Mouse (Mus musculus) heart, embryonic 10.5 days (tissue): ENCODE measurements around the gene Zfp459. TPM values are rescaled to one million over a fixed set of nuclear protein-coding genes. Genes with fewer than 3 reads are reported as not detected.
"Not testable (repeated sequence)": the region's sequence is repeated elsewhere in the genome, so short reads cannot be mapped to it uniquely, and the experiment has no call there.

Experiments
- DNase-seq: peaks from one replicate; pipeline ENCODE4 v3.0.0-alpha.2; 2017; ENCODE audit warnings: low spot score
- H3K27ac ChIP-seq: fragments of 300-500 bp; sonication (generic); 2 replicates; pipeline ENCODE4 v1.5.1; 2016; ENCODE audit warnings: mild to moderate bottlenecking
- H3K27me3 ChIP-seq: fragments of 300-500 bp; sonication (generic); 2 replicates; pipeline ENCODE4 v1.6.1; 2016; ENCODE audit warnings: mild to moderate bottlenecking; ENCODE audit not compliant: poor library complexity, insufficient read depth, severe bottlenecking
- H3K36me3 ChIP-seq: fragments of 300-500 bp; sonication (generic); 2 replicates; pipeline ENCODE4 v1.6.1; 2016; ENCODE audit warnings: mild to moderate bottlenecking, moderate library complexity
- H3K4me1 ChIP-seq: fragments of 300-500 bp; sonication (generic); 2 replicates; pipeline ENCODE4 v1.6.1; 2016; ENCODE audit warnings: mild to moderate bottlenecking
- H3K4me3 ChIP-seq: fragments of 300-500 bp; sonication (generic); 2 replicates; pipeline ENCODE4 v1.5.1; 2016; ENCODE audit warnings: mild to moderate bottlenecking, moderate library complexity
- H3K9me3 ChIP-seq: fragments of 300-500 bp; sonication (generic); 2 replicates; pipeline ENCODE4 v1.6.1; 2016; ENCODE audit warnings: mild to moderate bottlenecking, moderate library complexity
- WGBS: fragments of 180-500 bp; shearing (Covaris S2); methylation state at CpG from one replicate; pipeline ENCODE4 v1.1.7; 2016; 5-methylcytosine and 5-hydroxymethylcytosine counted together
- polyA plus RNA-seq: library from polyadenylated mRNA; unstranded; fragments of >200 nt; fragmentation: Nextera tagmentation; extraction: Ambion mirVana; gene quantifications from 2 replicates; pipeline ENCODE4 v1.2.1, GENCODE M21; 2016

Gene Zfp459
- polyA plus RNA-seq, 1 experiment from 2014 or later = 1.2 TPM

GRCm38 (mm10) chr13:67413634-67414033 lies 7.6 kb downstream of the Zfp459 start:
- WGBS = 70% methylated on average over 3 of the region's 3 CpGs
- H3K4me1 ChIP-seq, DNase-seq, H3K9me3 ChIP-seq, H3K36me3 ChIP-seq, H3K27ac ChIP-seq, H3K27me3 ChIP-seq, H3K4me3 ChIP-seq: not testable (repeated sequence)

- H3K27ac ChIP-seq = peak within 1 kb of the TSS; percentile 83
- not testable (repeated sequence) for H3K27me3 ChIP-seq
- WGBS = 4% methylated on average over 16 of the region's 16 CpGs
These were observed 21.9 kb downstream of the Zfp459 start, which contains the start of gene Zfp429 for GRCm38 (mm10) chr13:67399183-67399903. Gene Zfp429 (minus strand): TSS chr13:67399819.

GRCm38 (mm10) chr13:67376255-67376654 lies 45.0 kb downstream of the Zfp459 start:
- H3K4me3 ChIP-seq, H3K9me3 ChIP-seq, H3K4me1 ChIP-seq, H3K27me3 ChIP-seq, DNase-seq, H3K27ac ChIP-seq, H3K36me3 ChIP-seq: not testable (repeated sequence)
- 71% methylated on average over 3 of the region's 3 CpGs for WGBS

More at GRCm38 (mm10) chr13:67399183-67399903, 21.9 kb downstream of the Zfp459 start, which contains the start of gene Zfp429:
- peak within 1 kb of the TSS; percentile 70 for H3K4me3 ChIP-seq
- H3K4me1 ChIP-seq, H3K9me3 ChIP-seq, H3K36me3 ChIP-seq: not testable (repeated sequence)
- peak; percentile 90 for DNase-seq

GRCm38 (mm10) chr13:67375050-67375911 lies 45.9 kb downstream of the Zfp459 start, which contains the start of the genes Gm28041 and Zfp456:
Gene Gm28041 (minus strand): TSS chr13:67375733.
Gene Zfp456 (minus strand): TSS chr13:67375810.
- H3K4me1 ChIP-seq, H3K9me3 ChIP-seq, H3K27me3 ChIP-seq, H3K36me3 ChIP-seq: not testable (repeated sequence)
- DNase-seq = peak; percentile 92
- WGBS = 10% methylated on average over 14 of the region's 15 CpGs
- peak within 1 kb of the TSS; percentile 64; the same call in 1 of the 2 replicates for H3K27ac ChIP-seq
- H3K4me3 ChIP-seq = peak within 1 kb of the TSS; percentile 63

GRCm38 (mm10) chr13:67360131-67360744 lies 61.0 kb downstream of the Zfp459 start, which contains the start of the genes Gm28044 and Zfp953:
Gene Gm28044 (minus strand): TSS chr13:67360536.
Gene Zfp953 (minus strand): TSS chr13:67360605.
- peak within 1 kb of the TSS; percentile 79 for H3K4me3 ChIP-seq
- peak within 1 kb of the TSS; percentile 90 for H3K27ac ChIP-seq
- 0% methylated on average over 15 of the region's 15 CpGs for WGBS
- H3K9me3 ChIP-seq = no peaks in the 10 kb centered on the region
- no peaks in the 10 kb centered on the region for H3K36me3 ChIP-seq
- peak; percentile 93 for DNase-seq
- H3K4me1 ChIP-seq = no peaks in the 10 kb centered on the region; the same call in 1 of the 2 replicates
- no peaks in the 10 kb centered on the region for H3K27me3 ChIP-seq

Other genes starting within 250 kb of the Zfp459 start
- 4.6 and 5.4 TPM in 2 replicates for gene Rsl1, start 248.2 kb downstream of the Zfp459 start, polyA plus RNA-seq
- gene Zfp455, start 226.9 kb downstream of the Zfp459 start, polyA plus RNA-seq = 0.99 and 1.3 TPM in 2 replicates
- gene Zfp458, start 143.0 kb downstream of the Zfp459 start, polyA plus RNA-seq = 1.4 and 1.6 TPM in 2 replicates
- gene Zfp457, start 114.9 kb downstream of the Zfp459 start, polyA plus RNA-seq = 0.40 and 0.86 TPM in 2 replicates
- 1.5 and 2.6 TPM in 2 replicates for gene Zfp595, start 88.8 kb downstream of the Zfp459 start, polyA plus RNA-seq
- gene Gm28044, start 60.9 kb downstream of the Zfp459 start, polyA plus RNA-seq = not detected in 2 replicates
- gene Zfp953, start 60.8 kb downstream of the Zfp459 start, polyA plus RNA-seq = 0.59 and 0.84 TPM in 2 replicates
- 0.25 and 0.57 TPM in 2 replicates for gene Gm28041, start 45.7 kb downstream of the Zfp459 start, polyA plus RNA-seq
- 1.2 and 1.4 TPM in 2 replicates for gene Zfp456, start 45.6 kb downstream of the Zfp459 start, polyA plus RNA-seq
- gene Zfp429, start 21.6 kb downstream of the Zfp459 start, polyA plus RNA-seq = 3.4 and 4.0 TPM in 2 replicates
- gene Zfp874a, start 30.2 kb upstream of the Zfp459 start, polyA plus RNA-seq = 5.7 and 6.2 TPM in 2 replicates
- gene Zfp874b, start 62.8 kb upstream of the Zfp459 start, polyA plus RNA-seq = 1.4 and 2.1 TPM in 2 replicates
- 9.6 and 12.9 TPM in 2 replicates for gene Zfp58, start 79.1 kb upstream of the Zfp459 start, polyA plus RNA-seq
- gene Gm26965, start 104.7 kb upstream of the Zfp459 start, polyA plus RNA-seq = not detected in 2 replicates
- gene Zfp87, start 104.8 kb upstream of the Zfp459 start, polyA plus RNA-seq = 14.9 and 16.7 TPM in 2 replicates
- 11.4 and 11.7 TPM in 2 replicates for gene Zfp748, start 132.4 kb upstream of the Zfp459 start, polyA plus RNA-seq
- gene Zfp729b, start 188.3 kb upstream of the Zfp459 start, polyA plus RNA-seq = 2.1 and 2.6 TPM in 2 replicates
- not detected in 2 replicates for gene Gm49345, start 216.4 kb upstream of the Zfp459 start, polyA plus RNA-seq
- 1.2 and 2.3 TPM in 2 replicates for gene Zfp729a, start 216.4 kb upstream of the Zfp459 start, polyA plus RNA-seq